Mouse (Mus musculus) heart, embryonic 10.5 days (tissue): Measurements from ENCODE around the gene Set. TPM values are rescaled to one million over a fixed set of nuclear protein-coding genes. Genes with fewer than 3 reads are reported as not detected.

Experiments
- DNase-seq: peaks from one replicate; pipeline ENCODE4 v3.0.0-alpha.2; 2017; ENCODE audit warnings: low spot score
- H3K27ac ChIP-seq: fragments of 300-500 bp; sonication (generic); 2 replicates; pipeline ENCODE4 v1.5.1; 2016; ENCODE audit warnings: mild to moderate bottlenecking
- H3K27me3 ChIP-seq: fragments of 300-500 bp; sonication (generic); 2 replicates; pipeline ENCODE4 v1.6.1; 2016; ENCODE audit warnings: mild to moderate bottlenecking; ENCODE audit not compliant: poor library complexity, insufficient read depth, severe bottlenecking
- H3K36me3 ChIP-seq: fragments of 300-500 bp; sonication (generic); 2 replicates; pipeline ENCODE4 v1.6.1; 2016; ENCODE audit warnings: mild to moderate bottlenecking, moderate library complexity
- H3K4me1 ChIP-seq: fragments of 300-500 bp; sonication (generic); 2 replicates; pipeline ENCODE4 v1.6.1; 2016; ENCODE audit warnings: mild to moderate bottlenecking
- H3K4me3 ChIP-seq: fragments of 300-500 bp; sonication (generic); 2 replicates; pipeline ENCODE4 v1.5.1; 2016; ENCODE audit warnings: mild to moderate bottlenecking, moderate library complexity
- H3K9me3 ChIP-seq: fragments of 300-500 bp; sonication (generic); 2 replicates; pipeline ENCODE4 v1.6.1; 2016; ENCODE audit warnings: mild to moderate bottlenecking, moderate library complexity
- WGBS: fragments of 180-500 bp; shearing (Covaris S2); methylation state at CpG from one replicate; pipeline ENCODE4 v1.1.7; 2016; 5-methylcytosine and 5-hydroxymethylcytosine counted together
- polyA plus RNA-seq: library from polyadenylated mRNA; unstranded; fragments of >200 nt; fragmentation: Nextera tagmentation; extraction: Ambion mirVana; gene quantifications from 2 replicates; pipeline ENCODE4 v1.2.1, GENCODE M21; 2016

Gene Set
- polyA plus RNA-seq, 1 experiment from 2014 or later, result 570 TPM

DNA sequence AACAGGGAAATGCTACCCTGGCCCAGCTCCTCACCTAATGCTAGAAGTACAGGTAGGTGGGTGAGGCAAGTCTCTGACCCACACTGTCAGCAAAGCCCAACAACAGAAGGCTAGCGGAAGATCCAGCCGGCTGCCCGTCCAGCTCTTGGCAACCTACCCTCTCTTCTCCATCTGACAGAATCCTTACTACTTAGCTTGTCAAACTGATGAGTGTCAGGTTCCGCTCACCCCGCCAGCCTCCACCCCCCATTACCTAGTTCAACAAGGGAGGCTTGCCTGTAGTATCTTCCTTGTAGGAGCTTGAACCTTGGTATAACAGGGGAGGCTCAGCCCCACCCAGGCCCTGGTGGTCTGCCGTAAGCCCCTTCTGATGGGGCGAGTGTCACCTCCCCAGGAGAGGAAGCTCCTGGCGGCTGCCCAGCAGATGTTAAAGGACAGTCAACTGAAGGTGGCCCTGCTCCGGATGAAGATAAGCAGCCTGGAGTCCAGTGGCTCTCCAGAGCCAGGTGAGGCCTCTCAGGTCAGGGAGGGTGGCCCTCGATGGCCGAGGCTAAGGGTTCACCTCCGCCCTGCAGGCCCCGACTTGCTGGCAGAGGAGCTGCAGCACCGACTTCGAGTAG is 23.1 kb downstream of the Set start:
- no peak overlapping the region for H3K4me3 ChIP-seq

DNA sequence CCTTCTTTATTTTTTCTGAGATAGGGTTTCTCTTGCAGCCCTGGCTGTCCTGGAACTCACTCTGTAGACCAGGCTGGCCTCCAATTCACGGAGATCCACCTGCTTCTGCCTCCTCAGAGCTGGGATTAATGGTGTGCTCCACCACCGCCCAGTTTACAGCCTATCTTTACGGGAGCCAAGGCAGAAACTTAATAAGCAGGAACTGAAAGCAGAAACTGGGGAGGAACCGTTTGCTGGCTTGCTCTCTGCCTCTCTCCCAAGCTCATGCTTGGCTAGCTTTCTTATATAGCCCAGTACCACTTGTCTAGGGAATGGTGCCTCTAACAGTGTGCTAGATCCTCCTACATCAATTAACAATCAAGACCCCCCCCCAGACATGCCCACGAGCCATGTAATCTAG is 26.9 kb downstream of the Set start:
- Histone ChIP-seq H3K4me1 (peaks cover 28% of the 10 kb centered on the region), H3K9me3 (no peaks in the 10 kb centered on the region), H3K4me3 (no peak overlapping the region), H3K27ac (no peak overlapping the region), H3K27me3 (no peaks in the 10 kb centered on the region), H3K36me3 (peaks cover 44% of the 10 kb centered on the region)
- DNase-seq, result no peak
- 52% methylated on average over 5 of the region's 5 CpGs for WGBS

More for the DNA sequence above, 23.1 kb downstream of the Set start:
- no peaks in the 10 kb centered on the region for H3K9me3 ChIP-seq
- peaks cover 43% of the 10 kb centered on the region for H3K4me1 ChIP-seq
- H3K36me3 ChIP-seq, result peaks cover 25% of the 10 kb centered on the region
- no peak overlapping the region; the same call in 1 of the 2 replicates for H3K27ac ChIP-seq
- H3K27me3 ChIP-seq, result no peaks in the 10 kb centered on the region
- 80% methylated on average over 15 of the region's 15 CpGs for WGBS
- no peak for DNase-seq

DNA sequence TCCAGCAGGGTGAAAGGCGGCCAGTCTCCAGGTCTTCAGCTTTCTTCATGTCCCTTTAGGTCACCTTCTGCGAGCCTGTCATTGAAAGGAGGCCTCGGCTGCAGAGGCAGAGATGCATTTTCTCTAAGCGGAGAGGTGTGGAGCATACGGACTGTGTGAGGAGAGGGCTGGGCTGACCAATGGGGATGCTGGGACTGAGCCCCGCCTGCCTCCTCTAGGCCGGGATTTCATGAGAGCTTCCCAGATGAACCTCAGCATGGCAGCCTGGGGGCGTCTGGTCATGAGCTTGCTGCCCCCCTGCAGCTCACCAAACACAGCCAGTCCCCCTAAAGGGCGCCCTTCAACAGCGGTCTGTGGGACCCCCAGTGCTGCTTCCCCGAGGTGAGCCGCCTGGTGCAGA is 27.5 kb downstream of the Set start:
- H3K4me3 ChIP-seq, result peak overlapping the region; percentile 49

DNA sequence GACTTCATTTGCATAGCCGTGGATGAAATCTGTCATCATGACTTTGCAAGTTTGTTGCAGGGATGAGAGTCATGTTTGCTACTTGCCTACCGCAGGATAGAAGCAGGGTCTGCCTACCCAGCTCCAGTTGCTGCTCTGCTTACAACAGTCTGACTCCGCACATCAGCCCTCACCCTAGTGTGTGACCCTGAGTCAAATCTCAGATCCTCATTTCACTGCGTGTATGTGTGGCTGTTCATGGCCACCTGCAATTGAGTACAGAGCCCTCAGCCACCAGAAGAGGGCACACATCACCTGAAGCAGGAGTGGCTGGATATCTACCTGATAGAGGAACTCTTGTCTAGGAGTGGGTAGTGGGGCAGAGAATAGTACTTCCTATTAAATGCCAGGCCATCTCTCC is 30.1 kb downstream of the Set start:
- no peak for DNase-seq
- no peaks in the 10 kb centered on the region for H3K9me3 ChIP-seq
- no peak overlapping the region for H3K27ac ChIP-seq
- WGBS, result 93% methylated on average over 4 of the region's 4 CpGs
- no peaks in the 10 kb centered on the region for H3K27me3 ChIP-seq
- no peak overlapping the region for H3K4me3 ChIP-seq
- H3K4me1 ChIP-seq, result peaks cover 21% of the 10 kb centered on the region
- H3K36me3 ChIP-seq, result peaks cover 58% of the 10 kb centered on the region

More for the DNA sequence above, 27.5 kb downstream of the Set start:
- Histone ChIP-seq H3K27me3 (no peaks in the 10 kb centered on the region), H3K27ac (peak overlapping the region; percentile 63; the same call in 1 of the 2 replicates), H3K9me3 (no peaks in the 10 kb centered on the region), H3K4me1 (peaks cover 23% of the 10 kb centered on the region), H3K36me3 (peaks cover 45% of the 10 kb centered on the region)
- DNase-seq, result no peak
- WGBS, result 11% methylated on average over 12 of the region's 12 CpGs

DNA sequence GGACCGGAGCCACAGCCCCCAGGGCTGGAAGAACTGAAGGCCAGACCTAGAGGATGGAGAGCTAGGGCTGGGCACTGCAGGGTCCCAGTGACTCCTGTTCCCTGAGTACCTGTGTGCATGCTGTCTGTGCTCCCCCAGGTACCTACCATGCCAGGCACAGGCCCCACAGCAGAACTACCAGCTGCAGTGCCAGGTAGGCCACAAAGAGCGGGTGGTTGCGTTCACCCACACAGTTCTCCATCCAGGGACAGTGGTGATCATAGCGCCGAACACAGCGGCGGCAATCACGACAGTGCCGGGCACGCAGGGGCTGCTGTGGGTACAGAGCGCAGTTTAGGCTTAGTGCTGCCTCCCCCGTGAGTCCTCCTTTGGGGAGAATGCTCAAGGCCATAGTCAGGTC is 34.3 kb downstream of the Set start:
- 94% methylated on average over 12 of the region's 12 CpGs for WGBS

GRCm38 (mm10) chr2:30092280-30092918 is 35.2 kb downstream of the Set start:
- DNase-seq, result no peak
- Histone ChIP-seq H3K4me1 (peaks cover 32% of the 10 kb centered on the region), H3K4me3 (peak overlapping the region; percentile 78), H3K36me3 (peaks cover 50% of the 10 kb centered on the region), H3K27me3 (no peaks in the 10 kb centered on the region), H3K27ac (peak overlapping the region; percentile 88), H3K9me3 (no peaks in the 10 kb centered on the region)
- 34% methylated on average over 6 of the region's 6 CpGs for WGBS

More for the DNA sequence above, 34.3 kb downstream of the Set start:
- Histone ChIP-seq H3K4me1 (peaks cover 32% of the 10 kb centered on the region), H3K4me3 (no peak overlapping the region), H3K27me3 (no peaks in the 10 kb centered on the region), H3K9me3 (no peaks in the 10 kb centered on the region), H3K27ac (no peak overlapping the region; the same call in 1 of the 2 replicates), H3K36me3 (peaks cover 52% of the 10 kb centered on the region)
- DNase-seq, result no peak

GRCm38 (mm10) chr2:30093471-30094207 is 36.5 kb downstream of the Set start, which contains the start of gene Zdhhc12:
Gene Zdhhc12 (minus strand): TSS chr2:30093648.
- H3K27ac ChIP-seq, result peak within 1 kb of the TSS; percentile 88
- DNase-seq, result peak; percentile 100
- H3K4me1 ChIP-seq, result peaks cover 35% of the 10 kb centered on the region
- H3K27me3 ChIP-seq, result no peaks in the 10 kb centered on the region
- H3K9me3 ChIP-seq, result no peaks in the 10 kb centered on the region
- H3K4me3 ChIP-seq, result peak within 1 kb of the TSS; percentile 78
- WGBS, result under 1% methylated on average over 51 of the region's 51 CpGs
- H3K36me3 ChIP-seq, result peaks cover 52% of the 10 kb centered on the region

- H3K4me3 ChIP-seq, result peak overlapping the region; percentile 78
- no peak for DNase-seq
- no peaks in the 10 kb centered on the region for H3K9me3 ChIP-seq
- 4% methylated on average over 13 of the region's 13 CpGs for WGBS
- peaks cover 38% of the 10 kb centered on the region for H3K4me1 ChIP-seq
- peak overlapping the region; percentile 88 for H3K27ac ChIP-seq
- peaks cover 57% of the 10 kb centered on the region for H3K36me3 ChIP-seq
- no peaks in the 10 kb centered on the region for H3K27me3 ChIP-seq
These were observed 37.0 kb downstream of the Set start for GRCm38 (mm10) chr2:30094208-30094588.

- no peak for DNase-seq
- Histone ChIP-seq H3K4me1 (peaks cover 41% of the 10 kb centered on the region), H3K4me3 (no peak overlapping the region; the same call in 1 of the 2 replicates), H3K9me3 (no peaks in the 10 kb centered on the region), H3K27me3 (no peaks in the 10 kb centered on the region), H3K27ac (no peak overlapping the region), H3K36me3 (peaks cover 61% of the 10 kb centered on the region)
- 80% methylated on average over 2 of the region's 2 CpGs for WGBS
These were observed 38.8 kb downstream of the Set start for GRCm38 (mm10) chr2:30095882-30096527.

DNA sequence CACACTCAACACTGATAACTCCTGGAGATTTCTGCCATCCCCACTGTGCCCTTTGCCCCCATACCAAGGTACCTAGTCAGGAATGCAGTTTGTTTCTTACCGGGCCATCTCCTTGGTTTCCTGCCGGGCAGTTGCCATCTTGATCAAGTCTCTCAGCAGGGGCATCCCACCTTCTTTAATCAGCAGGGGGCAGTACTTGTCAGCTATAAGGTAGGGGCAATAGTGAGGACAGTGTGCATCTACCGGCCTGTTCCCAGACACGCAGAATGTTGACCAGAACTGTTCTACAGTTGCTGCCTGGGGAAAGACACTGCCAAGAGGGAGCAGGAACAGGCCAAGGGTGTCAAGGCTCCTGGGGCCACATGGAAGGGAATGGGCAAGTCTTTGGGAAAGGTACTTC is 43.0 kb downstream of the Set start:
- H3K4me3 ChIP-seq, result no peak overlapping the region
- WGBS, result 66% methylated on average over 4 of the region's 4 CpGs
- H3K4me1 ChIP-seq, result peaks cover 11% of the 10 kb centered on the region
- no peaks in the 10 kb centered on the region for H3K27me3 ChIP-seq
- H3K36me3 ChIP-seq, result peaks cover 84% of the 10 kb centered on the region
- H3K9me3 ChIP-seq, result no peaks in the 10 kb centered on the region
- no peak overlapping the region for H3K27ac ChIP-seq
- no peak for DNase-seq

GRCm38 (mm10) chr2:30106364-30106763 is 49.2 kb downstream of the Set start:
- Histone ChIP-seq H3K9me3 (no peaks in the 10 kb centered on the region), H3K4me1 (peaks cover 11% of the 10 kb centered on the region; the same call in 1 of the 2 replicates), H3K27ac (no peak overlapping the region), H3K27me3 (no peaks in the 10 kb centered on the region), H3K4me3 (no peak overlapping the region), H3K36me3 (peaks cover 86% of the 10 kb centered on the region)
- no peak for DNase-seq

GRCm38 (mm10) chr2:30107646-30108045 is 50.5 kb downstream of the Set start:
- Histone ChIP-seq H3K4me1 (peaks cover 11% of the 10 kb centered on the region; the same call in 1 of the 2 replicates), H3K9me3 (no peaks in the 10 kb centered on the region), H3K27me3 (no peaks in the 10 kb centered on the region), H3K36me3 (peaks cover 87% of the 10 kb centered on the region), H3K27ac (no peak overlapping the region), H3K4me3 (no peak overlapping the region)
- DNase-seq, result no peak
- 88% methylated on average over 5 of the region's 5 CpGs for WGBS
